In genomic region chr7:16047338-16048146, GRCm38 (mm10) we compare ENCODE assay signal across 8 mouse cellular contexts. TPM values are rescaled to one million over a fixed set of nuclear protein-coding genes. Genes with fewer than 3 reads are reported as not detected.
A peak's percentile ranks its signal among the peaks of the same experiment; 100 is the strongest.
DNase-seq lines count a peak whose midpoint lies in the region; ATAC-seq lines count a peak whose summit lies in the region.

TSS of gene Bicra (minus strand) at chr7:16047921.

- H3K79me2 ChIP-seq in macrophage (ENCODE audit: inconsistent target), result peaks cover 84% of the 10 kb centered on the region

- peak within 1 kb of the TSS; percentile 98 for H3K9ac ChIP-seq in hindbrain, embryonic 15.5 days

- ATAC-seq in hindbrain, embryonic 15.5 days (ENCODE audit: low FRiP score, low read depth), result peak; percentile 78

- under 1% methylated on average over 46 of the region's 69 CpGs for WGBS in hindbrain, embryonic 15.5 days
- WGBS in macrophage (ENCODE audit: missing documents), result 1% methylated on average over 34 of the region's 69 CpGs

- no peaks in the 10 kb centered on the region for H3K27me3 ChIP-seq in hindbrain, embryonic 15.5 days

- H3K27ac ChIP-seq in hindbrain, embryonic 15.5 days (replicated peaks), result peak within 1 kb of the TSS; percentile 99
- peak within 1 kb of the TSS; percentile 95 for H3K27ac ChIP-seq in macrophage

- no peaks in the 10 kb centered on the region for H3K9me3 ChIP-seq in hindbrain, embryonic 15.5 days

- H3K4me3 ChIP-seq in hindbrain, embryonic 15.5 days, result peak within 1 kb of the TSS; percentile 84
- peak within 1 kb of the TSS; percentile 100 for H3K4me3 ChIP-seq in macrophage (ENCODE audit: inconsistent target)

- H3K36me3 ChIP-seq in hindbrain, embryonic 15.5 days, result no peaks in the 10 kb centered on the region
- H3K36me3 ChIP-seq in macrophage (ENCODE audit: inconsistent target), result no peaks in the 10 kb centered on the region

- H3K4me1 ChIP-seq in hindbrain, embryonic 15.5 days (replicated peaks), result peaks cover 65% of the 10 kb centered on the region

- H3K4me2 ChIP-seq in hindbrain, embryonic 15.5 days, result peak within 1 kb of the TSS; percentile 83

- DNase-seq in MN1 (ENCODE audit: low spot score), result peak; percentile 90
- DNase-seq in cerebellum, adult 9-10 months, result peak; percentile 86
- DNase-seq in frontal cortex, postnatal 25 days (ENCODE audit: low spot score in 2 of 2), result peak; percentile 62 to 71
- DNase-seq in left cerebral cortex, adult 18-20 months (ENCODE audit: low spot score in 2 of 2), result peak; percentile 70 to 73
- DNase-seq in right cerebral cortex, postnatal 10 days (ENCODE audit: low spot score in 2 of 2), result peak; percentile 90
- DNase-seq in urinary bladder, postnatal 14 days (ENCODE audit: low spot score), result peak; percentile 89

RNA-seq across cellular contexts. Expression of gene Bicra, which starts in this region (rescaled TPM):
- 7.5 and 8.7 TPM in 2 replicates for polyA plus RNA-seq in hindbrain, embryonic 15.5 days (2015; fragmentation: Nextera tagmentation; extraction: Ambion mirVana)
- 10 to 100 TPM; 11.8 to 13.9 TPM for total RNA-seq in left cerebral cortex, adult 18-20 months (2021)
- total RNA-seq in macrophage (2018; cell fraction: chromatin; rRNA removed), result 10 to 100 TPM in 21 of 26 experiments, 1 to 10 TPM in 5; 2.6 to 51.8 (median 35.5) TPM
- total RNA-seq in macrophage (2018; cell fraction: cytosol; rRNA removed), result 10 to 100 TPM in 19 of 26 experiments, 1 to 10 TPM in 7; 1.7 to 15.8 (median 12.4) TPM
- total RNA-seq in macrophage (2018; cell fraction: nucleus; rRNA removed), result 10 to 100 TPM in 18 of 26 experiments, 1 to 10 TPM in 8; 2.2 to 36.7 (median 24.6) TPM
- 4.9 to 8.7 TPM (median 8.4 TPM) in 3 replicates for polyA plus RNA-seq in macrophage (2018)

Comparison
In these comparisons a context has a peak if more than half of its experiments do, and no peak if none do; other contexts are left out.
1. Peak in every context shown above with its lines: DNase-seq, ATAC-seq, H3K4me3 ChIP-seq and H3K27ac ChIP-seq.